Mouse (Mus musculus): ENCODE results near the gene Irf9. TPM values are rescaled to one million over a fixed set of nuclear protein-coding genes. Genes with fewer than 3 reads are reported as not detected.
A peak's percentile ranks its signal among the peaks of the same experiment; 100 is the strongest.

The Irf9 gene
- polyA plus RNA-seq, 1 experiment from 2014 or later, result 10.8 TPM

DNA sequence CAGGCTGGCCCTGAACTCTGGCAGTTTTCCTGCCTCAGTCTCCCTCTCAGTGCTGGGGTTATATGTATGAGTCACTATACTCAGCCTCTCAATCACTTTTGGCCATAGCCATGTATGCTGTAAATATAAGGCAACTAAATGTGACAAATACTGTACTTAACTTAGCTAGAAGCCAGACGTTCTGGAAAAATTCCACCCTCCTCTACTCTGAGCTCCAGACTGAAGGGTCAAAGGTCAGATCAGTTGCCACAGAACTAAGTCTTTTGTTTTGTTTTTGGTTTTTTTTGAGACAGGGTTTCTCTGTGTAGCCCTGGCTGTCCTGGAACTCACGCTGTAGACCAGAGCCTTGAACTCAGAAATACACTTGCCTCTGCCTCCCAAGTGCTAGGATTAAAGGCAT, 12.5 kb downstream of the Irf9 start:
- Histone ChIP-seq H3K27me3 (replicated peaks; ENCODE audit: control insufficient read depth, insufficient read depth, low read length) (no peaks in the 10 kb centered on the region), H3K36me3 (ENCODE audit: control insufficient read depth, insufficient read depth, low read length) (no peaks in the 10 kb centered on the region), H3K27ac (replicated peaks; ENCODE audit: low read depth, low read length) (no peak overlapping the region), H3K4me2 (ENCODE audit: low read depth, low read length) (no peak overlapping the region), H3K9me3 (ENCODE audit: control insufficient read depth, low read length) (no peaks in the 10 kb centered on the region), H3K4me1 (ENCODE audit: control insufficient read depth, insufficient read depth, low read length) (peaks cover 4% of the 10 kb centered on the region; the same call in 1 of the 2 replicates), H3K9ac (ENCODE audit: low read depth, low read length) (no peak overlapping the region), H3K4me3 (ENCODE audit: low read depth, low read length) (no peak overlapping the region)
- ATAC-seq (ENCODE audit: low read depth) (no peak), DNase-seq (ENCODE audit: low spot score) (no peak)
- WGBS, result 39% methylated on average over 2 of the region's 2 CpGs

DNA sequence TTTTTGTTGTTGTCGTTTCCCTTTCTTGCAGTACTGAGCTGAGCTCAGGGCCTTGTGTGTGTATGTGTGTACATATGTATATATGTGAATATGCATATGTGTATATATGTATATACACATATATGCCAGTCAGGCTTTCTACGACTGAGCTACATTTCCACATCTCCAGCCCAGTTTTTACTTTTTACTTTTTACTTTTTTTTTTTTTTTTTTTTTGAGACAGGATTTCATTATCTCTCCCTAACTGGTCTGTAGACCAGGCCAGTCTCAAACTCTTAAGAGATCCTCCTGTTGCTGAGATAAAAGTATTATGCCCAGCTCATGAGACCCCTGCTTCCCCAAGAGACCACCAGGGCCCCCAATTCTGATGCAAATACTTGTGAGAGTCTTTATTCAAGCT, 13.5 kb downstream of the Irf9 start:
- ATAC-seq (ENCODE audit: low read depth) (no peak), DNase-seq (ENCODE audit: low spot score) (no peak)
- H3K27me3 ChIP-seq (replicated peaks; ENCODE audit: control insufficient read depth, insufficient read depth, low read length), result no peaks in the 10 kb centered on the region
- H3K4me1 ChIP-seq (ENCODE audit: control insufficient read depth, insufficient read depth, low read length), result peaks cover 4% of the 10 kb centered on the region; the same call in 1 of the 2 replicates
- H3K9ac ChIP-seq (ENCODE audit: low read depth, low read length), result no peak overlapping the region
- WGBS, result 92% methylated on average over 2 of the region's 2 CpGs
- no peaks in the 10 kb centered on the region for H3K9me3 ChIP-seq (ENCODE audit: control insufficient read depth, low read length)
- no peak overlapping the region for H3K4me2 ChIP-seq (ENCODE audit: low read depth, low read length)
- H3K4me3 ChIP-seq (ENCODE audit: low read depth, low read length), result no peak overlapping the region
- no peak overlapping the region for H3K27ac ChIP-seq (replicated peaks; ENCODE audit: low read depth, low read length)
- H3K36me3 ChIP-seq (ENCODE audit: control insufficient read depth, insufficient read depth, low read length), result no peaks in the 10 kb centered on the region

DNA sequence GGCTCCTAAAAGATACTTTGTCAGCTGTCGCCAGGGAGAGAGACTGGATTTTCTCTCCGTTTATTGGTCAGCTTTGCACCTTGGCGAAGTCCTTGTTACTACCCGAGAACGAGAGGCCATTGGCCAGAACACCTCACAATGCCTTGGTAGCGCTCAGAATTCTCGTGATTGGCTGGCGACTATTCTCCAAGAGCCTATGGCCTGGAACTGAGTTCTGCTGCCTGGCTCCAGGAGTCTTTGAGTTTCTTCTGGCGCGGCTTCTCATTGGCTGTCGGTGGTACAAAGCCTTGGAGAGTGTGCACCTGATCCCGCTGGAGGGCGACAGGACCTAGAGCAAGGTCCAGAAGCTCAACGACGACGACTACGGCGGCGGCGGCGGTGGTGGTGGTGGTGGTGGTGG, 14.5 kb downstream of the Irf9 start, which contains the start of gene Rec8:
Gene Rec8, plus strand, starts transcription at position 216 of the 400 bp plus-strand sequence.
- Histone ChIP-seq H3K9me3 (ENCODE audit: control insufficient read depth, low read length) (no peaks in the 10 kb centered on the region), H3K27me3 (replicated peaks; ENCODE audit: control insufficient read depth, insufficient read depth, low read length) (no peaks in the 10 kb centered on the region), H3K4me1 (ENCODE audit: control insufficient read depth, insufficient read depth, low read length) (peaks cover 4% of the 10 kb centered on the region; the same call in 1 of the 2 replicates), H3K4me3 (ENCODE audit: low read depth, low read length) (no peak within 1 kb of the TSS; the same call in 1 of the 2 replicates), H3K9ac (ENCODE audit: low read depth, low read length) (peak within 1 kb of the TSS; percentile 34), H3K4me2 (ENCODE audit: low read depth, low read length) (peak within 1 kb of the TSS; percentile 32), H3K36me3 (ENCODE audit: control insufficient read depth, insufficient read depth, low read length) (no peaks in the 10 kb centered on the region), H3K27ac (replicated peaks; ENCODE audit: low read depth, low read length) (no peak within 1 kb of the TSS)
- peak; percentile 69 for DNase-seq (ENCODE audit: low spot score)
- ATAC-seq (ENCODE audit: low read depth), result peak; percentile 84
- WGBS, result 29% methylated on average over 18 of the region's 21 CpGs

DNA sequence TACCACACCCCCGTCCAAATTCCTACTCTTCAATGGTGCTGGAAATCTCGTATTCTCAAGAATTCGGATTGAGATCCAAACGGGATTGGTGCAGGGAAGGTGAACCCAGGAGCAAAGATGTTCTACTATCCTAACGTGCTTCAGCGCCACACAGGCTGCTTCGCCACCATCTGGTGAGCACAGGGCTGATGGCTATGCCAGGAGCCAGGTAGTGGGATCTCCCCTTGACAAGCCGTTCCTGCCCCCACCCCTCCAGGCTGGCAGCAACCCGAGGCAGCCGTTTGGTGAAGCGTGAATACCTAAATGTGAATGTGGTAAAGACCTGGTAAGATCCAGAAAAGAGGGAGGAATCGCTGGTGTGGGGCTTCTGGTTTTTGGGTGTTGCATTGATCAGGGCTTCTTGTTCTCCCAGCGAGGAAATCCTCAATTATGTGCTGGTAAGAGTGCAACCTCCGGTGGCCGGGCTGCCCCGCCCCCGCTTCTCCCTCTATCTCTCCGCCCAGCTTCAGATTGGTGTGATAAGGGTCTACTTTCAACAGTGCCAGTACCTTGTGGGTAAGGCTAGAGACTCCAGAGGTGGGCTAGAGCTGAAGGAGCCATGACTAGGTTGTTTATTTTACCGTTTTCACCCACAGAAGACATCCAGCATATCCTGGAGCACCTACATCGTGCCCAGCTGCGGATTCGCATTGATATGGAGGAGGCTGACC, 15.3 kb downstream of the Irf9 start:
- H3K4me3 ChIP-seq (ENCODE audit: low read depth, low read length), result no peak overlapping the region; the same call in 1 of the 2 replicates
- H3K9ac ChIP-seq (ENCODE audit: low read depth, low read length), result peak overlapping the region; percentile 34
- peaks cover 3% of the 10 kb centered on the region; the same call in 1 of the 2 replicates for H3K36me3 ChIP-seq (ENCODE audit: control insufficient read depth, insufficient read depth, low read length)
- DNase-seq (ENCODE audit: low spot score) (no peak), ATAC-seq (ENCODE audit: low read depth) (no peak)
- no peaks in the 10 kb centered on the region for H3K27me3 ChIP-seq (replicated peaks; ENCODE audit: control insufficient read depth, insufficient read depth, low read length)
- no peaks in the 10 kb centered on the region for H3K9me3 ChIP-seq (ENCODE audit: control insufficient read depth, low read length)
- WGBS, result 38% methylated on average over 22 of the region's 22 CpGs
- H3K27ac ChIP-seq (replicated peaks; ENCODE audit: low read depth, low read length), result no peak overlapping the region
- H3K4me2 ChIP-seq (ENCODE audit: low read depth, low read length), result peak overlapping the region; percentile 32
- H3K4me1 ChIP-seq (ENCODE audit: control insufficient read depth, insufficient read depth, low read length), result peaks cover 4% of the 10 kb centered on the region; the same call in 1 of the 2 replicates

DNA sequence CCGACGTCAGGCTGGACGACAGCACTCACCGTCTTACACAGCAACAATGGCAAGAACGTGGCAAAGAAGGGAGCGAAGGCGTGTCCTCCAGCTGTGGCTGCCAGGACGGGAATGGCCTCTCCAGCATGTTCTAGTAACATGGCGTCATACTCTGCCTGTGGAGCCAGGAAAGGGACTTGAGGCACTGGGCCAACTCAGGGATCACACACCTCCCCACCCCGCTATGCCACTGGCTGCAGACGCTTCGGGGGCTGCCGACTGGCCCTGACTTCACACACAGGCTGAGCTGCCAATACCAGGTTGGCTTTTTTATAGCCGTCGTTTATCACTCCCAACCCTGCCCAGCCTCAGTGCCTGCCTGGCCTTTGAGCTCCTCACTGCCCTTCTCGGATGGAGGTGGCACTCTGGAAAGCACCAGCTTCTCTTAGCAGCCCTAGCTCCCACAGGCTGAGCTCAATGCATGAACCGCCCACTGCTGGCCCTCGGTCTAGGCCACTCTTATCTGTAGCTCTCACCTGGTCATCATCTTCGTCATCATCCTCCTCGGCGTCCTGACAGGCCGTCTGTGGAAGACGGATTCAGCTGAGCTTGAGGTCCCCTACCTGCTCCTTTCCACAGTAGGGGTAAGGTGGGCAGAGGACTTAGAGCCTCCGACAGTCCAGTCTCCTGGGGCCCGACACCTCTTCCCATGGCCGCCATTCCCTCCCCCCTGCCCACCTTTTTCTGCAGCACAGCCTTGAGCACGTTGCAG, 24.9 kb downstream of the Irf9 start:
- ATAC-seq (ENCODE audit: low read depth) (no peak; the same call in 1 of the 2 replicates), DNase-seq (ENCODE audit: low spot score) (no peak)
- WGBS, result 96% methylated on average over 25 of the region's 27 CpGs
- Histone ChIP-seq H3K4me2 (ENCODE audit: low read depth, low read length) (no peak overlapping the region), H3K9me3 (ENCODE audit: control insufficient read depth, low read length) (no peaks in the 10 kb centered on the region), H3K27me3 (replicated peaks; ENCODE audit: control insufficient read depth, insufficient read depth, low read length) (no peaks in the 10 kb centered on the region), H3K27ac (replicated peaks; ENCODE audit: low read depth, low read length) (no peak overlapping the region), H3K36me3 (ENCODE audit: control insufficient read depth, insufficient read depth, low read length) (peaks cover 99% of the 10 kb centered on the region), H3K4me1 (ENCODE audit: control insufficient read depth, insufficient read depth, low read length) (no peaks in the 10 kb centered on the region), H3K4me3 (ENCODE audit: low read depth, low read length) (no peak overlapping the region), H3K9ac (ENCODE audit: low read depth, low read length) (no peak overlapping the region)

DNA sequence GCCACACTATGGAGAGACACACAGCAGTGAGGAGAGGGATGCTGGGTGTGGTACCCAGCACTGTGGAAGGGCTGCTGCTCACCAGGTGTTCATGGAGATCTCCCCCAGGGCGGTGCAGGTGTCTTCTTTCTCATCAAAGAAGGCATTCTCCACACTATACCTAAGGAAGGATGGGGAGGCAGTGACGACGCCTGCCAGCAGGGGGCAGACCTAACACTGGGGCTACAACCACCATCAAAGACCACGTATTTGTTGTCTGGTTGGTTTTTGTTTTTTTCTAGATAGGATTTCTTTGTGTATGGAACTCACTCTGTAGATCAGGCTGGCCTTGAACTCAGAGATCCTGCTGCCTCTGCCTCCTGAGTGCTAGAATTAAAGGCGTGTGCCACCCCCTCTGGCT, 25.9 kb downstream of the Irf9 start:
- WGBS, result 44% methylated on average over 5 of the region's 5 CpGs
- DNase-seq (ENCODE audit: low spot score) (no peak), ATAC-seq (ENCODE audit: low read depth) (no peak)
- Histone ChIP-seq H3K27ac (replicated peaks; ENCODE audit: low read depth, low read length) (no peak overlapping the region), H3K9ac (ENCODE audit: low read depth, low read length) (no peak overlapping the region), H3K27me3 (replicated peaks; ENCODE audit: control insufficient read depth, insufficient read depth, low read length) (no peaks in the 10 kb centered on the region), H3K36me3 (ENCODE audit: control insufficient read depth, insufficient read depth, low read length) (peaks cover 96% of the 10 kb centered on the region), H3K4me1 (ENCODE audit: control insufficient read depth, insufficient read depth, low read length) (no peaks in the 10 kb centered on the region; the same call in 1 of the 2 replicates), H3K4me3 (ENCODE audit: low read depth, low read length) (no peak overlapping the region), H3K9me3 (ENCODE audit: control insufficient read depth, low read length) (no peaks in the 10 kb centered on the region), H3K4me2 (ENCODE audit: low read depth, low read length) (no peak overlapping the region)

DNA sequence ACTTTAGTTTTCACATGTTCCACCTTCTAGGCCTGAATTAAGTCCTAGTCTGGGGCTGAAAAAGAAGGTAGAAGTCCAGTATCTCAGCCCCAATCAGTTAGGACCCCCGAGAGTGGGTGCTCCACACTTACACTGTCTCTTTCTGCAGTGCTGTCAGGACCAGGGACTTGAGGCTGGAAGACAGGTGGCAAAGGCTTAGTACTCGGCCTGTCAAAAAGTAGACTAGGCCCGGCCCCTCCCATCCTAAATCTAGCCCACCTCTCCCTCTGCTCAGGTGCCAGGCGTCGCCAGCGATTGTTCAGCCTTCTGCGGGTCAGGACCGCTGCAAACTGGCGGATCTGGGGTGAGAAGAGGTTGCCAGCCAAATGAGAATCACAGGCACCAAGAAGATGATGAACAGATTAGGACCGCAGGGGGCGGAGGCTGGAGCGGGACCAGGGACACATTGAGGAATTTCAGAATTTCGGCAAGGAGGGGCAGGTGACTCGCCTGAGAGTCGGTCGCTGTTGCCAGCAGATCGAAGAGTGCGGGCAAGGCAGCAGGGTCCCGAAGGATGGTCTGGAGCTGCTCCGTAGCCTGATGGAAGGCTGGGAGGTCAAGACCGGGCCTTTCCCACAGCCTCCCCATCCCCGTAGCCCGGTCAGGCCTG, 31.6 kb downstream of the Irf9 start:
- Histone ChIP-seq H3K9me3 (ENCODE audit: control insufficient read depth, low read length) (no peaks in the 10 kb centered on the region), H3K36me3 (ENCODE audit: control insufficient read depth, insufficient read depth, low read length) (peaks cover 78% of the 10 kb centered on the region)
- 5% methylated on average over 22 of the region's 23 CpGs for WGBS

DNA sequence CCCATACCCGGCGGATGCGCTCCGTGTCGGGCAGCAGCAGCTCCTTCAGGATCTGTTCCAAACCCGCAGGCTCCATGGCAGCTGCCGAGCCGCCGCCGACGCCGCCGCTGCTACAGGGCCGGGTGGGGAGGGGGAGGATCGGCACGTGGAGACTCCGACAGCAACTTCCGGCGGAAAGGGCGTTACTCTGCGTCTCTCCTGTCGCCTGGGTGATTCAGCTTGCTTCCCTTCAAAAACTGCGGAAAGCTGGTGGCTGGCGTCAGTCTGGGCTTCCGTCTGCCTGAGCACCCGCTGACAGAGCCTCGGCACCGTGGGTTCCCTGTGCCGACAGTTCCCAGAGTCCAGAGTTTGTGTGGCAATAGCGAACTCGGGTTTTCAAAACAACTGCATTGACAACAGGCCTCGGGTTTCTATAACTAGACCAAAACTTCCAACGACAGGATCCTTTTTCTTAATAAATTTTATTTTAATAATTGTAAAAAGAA, 32.2 kb downstream of the Irf9 start, which contains the start of gene Ipo4:
Gene Ipo4, minus strand, starts transcription at position 435 of the 485 bp plus-strand sequence.
- Histone ChIP-seq H3K27ac (replicated peaks; ENCODE audit: low read depth, low read length) (peak within 1 kb of the TSS; percentile 88), H3K4me1 (ENCODE audit: control insufficient read depth, insufficient read depth, low read length) (peaks cover 5% of the 10 kb centered on the region), H3K27me3 (replicated peaks; ENCODE audit: control insufficient read depth, insufficient read depth, low read length) (no peaks in the 10 kb centered on the region), H3K4me3 (ENCODE audit: low read depth, low read length) (peak within 1 kb of the TSS; percentile 78), H3K9me3 (ENCODE audit: control insufficient read depth, low read length) (no peaks in the 10 kb centered on the region), H3K4me2 (ENCODE audit: low read depth, low read length) (peak within 1 kb of the TSS; percentile 70), H3K36me3 (ENCODE audit: control insufficient read depth, insufficient read depth, low read length) (peaks cover 78% of the 10 kb centered on the region), H3K9ac (ENCODE audit: low read depth, low read length) (peak within 1 kb of the TSS; percentile 81)
- 2% methylated on average over 18 of the region's 33 CpGs for WGBS
- DNase-seq (ENCODE audit: low spot score) (peak; percentile 96), ATAC-seq (ENCODE audit: low read depth) (peak; percentile 93)

More for the DNA sequence above, 31.6 kb downstream of the Irf9 start:
- no peaks in the 10 kb centered on the region for H3K27me3 ChIP-seq (replicated peaks; ENCODE audit: control insufficient read depth, insufficient read depth, low read length)
- peak; percentile 36 for DNase-seq (ENCODE audit: low spot score)
- H3K27ac ChIP-seq (replicated peaks; ENCODE audit: low read depth, low read length), result peak overlapping the region; percentile 88
- peak; percentile 45 for ATAC-seq (ENCODE audit: low read depth)
- H3K4me3 ChIP-seq (ENCODE audit: low read depth, low read length), result peak overlapping the region; percentile 78
- peak overlapping the region; percentile 70 for H3K4me2 ChIP-seq (ENCODE audit: low read depth, low read length)
- peak overlapping the region; percentile 81 for H3K9ac ChIP-seq (ENCODE audit: low read depth, low read length)
- peaks cover 5% of the 10 kb centered on the region for H3K4me1 ChIP-seq (ENCODE audit: control insufficient read depth, insufficient read depth, low read length)

All from embryonic facial prominence, embryonic 14.5 days (tissue).